Mouse (Mus musculus) lung, embryonic 16.5 days (tissue): ENCODE data around the gene Col11a2. TPM values are rescaled to one million over a fixed set of nuclear protein-coding genes. Genes with fewer than 3 reads are reported as not detected.

Source experiments
- ATAC-seq: fragments of 200-750 bp; cut with Nextera tagmentation; 2 replicates; pipeline ENCODE4 v1.8.0; 2017; ENCODE audit warnings: low read depth, mild to moderate bottlenecking, moderate library complexity
- H3K27ac ChIP-seq: fragments of 300-500 bp; sonication (generic); 2 replicates; pipeline ENCODE4 v1.5.1; 2014; ENCODE audit warnings: mild to moderate bottlenecking, control low read depth, low read length
- H3K27me3 ChIP-seq: fragments of 300-500 bp; sonication (generic); 2 replicates; pipeline ENCODE4 v1.6.1; 2014; ENCODE audit warnings: low read depth, low read length, mixed read lengths; ENCODE audit not compliant: control insufficient read depth, insufficient read depth
- H3K36me3 ChIP-seq: fragments of 300-500 bp; sonication (generic); 2 replicates; pipeline ENCODE4 v1.6.1; 2014; ENCODE audit warnings: low read length; ENCODE audit not compliant: control insufficient read depth, insufficient read depth
- H3K4me1 ChIP-seq: fragments of 300-500 bp; sonication (generic); replicated peaks from 2 replicates; pipeline ENCODE4 v1.6.1; 2014; ENCODE audit warnings: low read length, mixed read lengths; ENCODE audit not compliant: control insufficient read depth, insufficient read depth
- H3K4me2 ChIP-seq: fragments of 300-500 bp; sonication (generic); 2 replicates; pipeline ENCODE4 v1.6.1; 2014; ENCODE audit warnings: low read depth, low read length, control low read depth
- H3K4me3 ChIP-seq: fragments of 300-500 bp; sonication (generic); 2 replicates; pipeline ENCODE4 v1.5.1; 2014; ENCODE audit warnings: mild to moderate bottlenecking, low read length, control low read depth
- H3K9ac ChIP-seq: fragments of 300-500 bp; sonication (generic); 2 replicates; pipeline ENCODE4 v1.6.1; 2014; ENCODE audit warnings: low read length, control low read depth
- H3K9me3 ChIP-seq: fragments of 300-500 bp; sonication (generic); 2 replicates; pipeline ENCODE4 v1.6.1; 2016; ENCODE audit warnings: low read length; ENCODE audit not compliant: control insufficient read depth
- WGBS: fragments of 180-500 bp; shearing (Covaris S2); extraction: QIAGEN DNeasy Blood & Tissue Kit; methylation state at CpG from one replicate; pipeline ENCODE4 v1.1.7; 2014; 5-methylcytosine and 5-hydroxymethylcytosine counted together
- polyA plus RNA-seq: library from polyadenylated mRNA; unstranded; fragments of >200 nt; fragmentation: Nextera tagmentation; extraction: Ambion mirVana; gene quantifications from 2 replicates; pipeline ENCODE4 v1.2.1, GENCODE M21; 2015

The Col11a2 gene
- polyA plus RNA-seq, 1 experiment from 2014 or later, result 3.7 TPM

GRCm38 (mm10) chr17:34077549-34077948, 38.3 kb downstream of the Col11a2 start:
- Histone ChIP-seq H3K4me2 (no peak overlapping the region), H3K36me3 (no peaks in the 10 kb centered on the region), H3K9me3 (peaks cover 3% of the 10 kb centered on the region; the same call in 1 of the 2 replicates), H3K27ac (no peak overlapping the region), H3K4me1 (no peaks in the 10 kb centered on the region; the same call in 1 of the 2 replicates), H3K9ac (no peak overlapping the region), H3K27me3 (peaks cover 16% of the 10 kb centered on the region), H3K4me3 (no peak overlapping the region)
- under 1% methylated on average over 9 of the region's 9 CpGs for WGBS
- no peak for ATAC-seq

GRCm38 (mm10) chr17:34078148-34078547, 38.9 kb downstream of the Col11a2 start:
- no peak overlapping the region for H3K4me3 ChIP-seq
- H3K27ac ChIP-seq, result no peak overlapping the region
- no peaks in the 10 kb centered on the region; the same call in 1 of the 2 replicates for H3K4me1 ChIP-seq
- WGBS, result 55% methylated on average over 4 of the region's 4 CpGs
- no peak for ATAC-seq
- no peaks in the 10 kb centered on the region for H3K36me3 ChIP-seq
- H3K9ac ChIP-seq, result no peak overlapping the region
- H3K9me3 ChIP-seq, result peaks cover 3% of the 10 kb centered on the region; the same call in 1 of the 2 replicates
- H3K4me2 ChIP-seq, result no peak overlapping the region
- peaks cover 16% of the 10 kb centered on the region for H3K27me3 ChIP-seq

GRCm38 (mm10) chr17:34079002-34079401, 39.8 kb downstream of the Col11a2 start:
- Histone ChIP-seq H3K27ac (no peak overlapping the region), H3K27me3 (peaks cover 16% of the 10 kb centered on the region), H3K36me3 (no peaks in the 10 kb centered on the region), H3K9me3 (peaks cover 3% of the 10 kb centered on the region; the same call in 1 of the 2 replicates), H3K4me3 (no peak overlapping the region), H3K4me2 (no peak overlapping the region), H3K9ac (no peak overlapping the region), H3K4me1 (no peaks in the 10 kb centered on the region; the same call in 1 of the 2 replicates)
- ATAC-seq, result no peak
- WGBS, result 81% methylated on average over 11 of the region's 11 CpGs

- H3K4me2 ChIP-seq, result no peak overlapping the region
- WGBS, result 23% methylated on average over 5 of the region's 5 CpGs
- H3K4me3 ChIP-seq, result no peak overlapping the region
- H3K9ac ChIP-seq, result no peak overlapping the region
- H3K4me1 ChIP-seq, result no peaks in the 10 kb centered on the region; the same call in 1 of the 2 replicates
- H3K9me3 ChIP-seq, result peaks cover 3% of the 10 kb centered on the region; the same call in 1 of the 2 replicates
- no peaks in the 10 kb centered on the region for H3K36me3 ChIP-seq
- peak; percentile 59; the same call in 1 of the 2 replicates for ATAC-seq
- H3K27me3 ChIP-seq, result peaks cover 16% of the 10 kb centered on the region
- no peak overlapping the region for H3K27ac ChIP-seq
Measured at GRCm38 (mm10) chr17:34079621-34080020, 40.4 kb downstream of the Col11a2 start.

GRCm38 (mm10) chr17:34083104-34083503, 43.9 kb downstream of the Col11a2 start:
- ATAC-seq, result no peak
- WGBS, result 12% methylated on average over 8 of the region's 8 CpGs

GRCm38 (mm10) chr17:34087386-34087785, 48.1 kb downstream of the Col11a2 start:
- Histone ChIP-seq H3K4me1 (no peaks in the 10 kb centered on the region), H3K4me2 (no peak overlapping the region), H3K27me3 (no peaks in the 10 kb centered on the region), H3K36me3 (no peaks in the 10 kb centered on the region), H3K9ac (no peak overlapping the region), H3K27ac (no peak overlapping the region), H3K4me3 (no peak overlapping the region), H3K9me3 (no peaks in the 10 kb centered on the region)
- 0 out of 2 replicates have a peak, but pooled peaks have one; percentile 15 for ATAC-seq
- 50% methylated on average over 2 of the region's 2 CpGs for WGBS

More at GRCm38 (mm10) chr17:34083104-34083503, 43.9 kb downstream of the Col11a2 start:
- H3K27ac ChIP-seq, result no peak overlapping the region
- H3K4me3 ChIP-seq, result no peak overlapping the region
- H3K36me3 ChIP-seq, result no peaks in the 10 kb centered on the region
- H3K9me3 ChIP-seq, result peaks cover 3% of the 10 kb centered on the region; the same call in 1 of the 2 replicates
- H3K9ac ChIP-seq, result no peak overlapping the region
- H3K4me2 ChIP-seq, result no peak overlapping the region
- H3K4me1 ChIP-seq, result no peaks in the 10 kb centered on the region
- H3K27me3 ChIP-seq, result no peaks in the 10 kb centered on the region

GRCm38 (mm10) chr17:34088124-34088523, 48.9 kb downstream of the Col11a2 start:
- Histone ChIP-seq H3K4me2 (no peak overlapping the region), H3K4me3 (no peak overlapping the region), H3K9me3 (no peaks in the 10 kb centered on the region), H3K27me3 (no peaks in the 10 kb centered on the region), H3K36me3 (no peaks in the 10 kb centered on the region), H3K4me1 (no peaks in the 10 kb centered on the region), H3K27ac (no peak overlapping the region), H3K9ac (no peak overlapping the region)
- ATAC-seq, result no peak
- 66% methylated on average over 11 of the region's 11 CpGs for WGBS

GRCm38 (mm10) chr17:34090923-34091322, 51.7 kb downstream of the Col11a2 start:
- Histone ChIP-seq H3K27me3 (no peaks in the 10 kb centered on the region), H3K36me3 (no peaks in the 10 kb centered on the region), H3K27ac (no peak overlapping the region), H3K4me1 (no peaks in the 10 kb centered on the region), H3K9me3 (no peaks in the 10 kb centered on the region), H3K4me3 (no peak overlapping the region), H3K9ac (no peak overlapping the region), H3K4me2 (no peak overlapping the region)
- WGBS, result 55% methylated on average over 7 of the region's 7 CpGs
- no peak for ATAC-seq

GRCm38 (mm10) chr17:34092197-34092875, 53.1 kb downstream of the Col11a2 start, which contains the start of gene H2-Oa:
Gene H2-Oa (plus strand): TSS chr17:34092340.
- H3K36me3 ChIP-seq, result no peaks in the 10 kb centered on the region
- 31% methylated on average over 11 of the region's 11 CpGs for WGBS
- H3K4me1 ChIP-seq, result no peaks in the 10 kb centered on the region
- H3K27ac ChIP-seq, result no peak within 1 kb of the TSS
- no peak for ATAC-seq
- H3K9me3 ChIP-seq, result no peaks in the 10 kb centered on the region
- no peak within 1 kb of the TSS for H3K4me2 ChIP-seq
- H3K27me3 ChIP-seq, result no peaks in the 10 kb centered on the region
- H3K9ac ChIP-seq, result no peak within 1 kb of the TSS
- no peak within 1 kb of the TSS for H3K4me3 ChIP-seq
